Mouse (Mus musculus) CH12.LX (cell line): ENCODE measurements at regions not wholly inside any gene's neighbourhood (a gene's known extent, or its start where the extent isn't known, plus 50 kb on each side); places are given as distances from the start of the nearest gene placed in this dataset.

Source experiments
- CHD1 ChIP-seq: IDR thresholded peaks from 2 replicates; pipeline ENCODE4 v1.6.1; 2012; ENCODE audit warnings: low read depth, low read length, improper control_type of control experiment, inconsistent platforms
- CHD2 ChIP-seq: IDR thresholded peaks from 2 replicates; pipeline ENCODE4 v1.6.1; 2011; ENCODE audit warnings: low read length, improper control_type of control experiment
- CTCF ChIP-seq, 2 experiments: IDR thresholded peaks in 1 of 2; conservative IDR thresholded peaks in 1 of 2; 2 replicates each; pipeline ENCODE4 v1.5.1; 2011 to 2012; ENCODE audit warnings: low read depth in 2 of 2, low read length in 2 of 2, improper control_type of control experiment in 1 of 2, inconsistent platforms in 1 of 2, mild to moderate bottlenecking in 1 of 2, moderate library complexity in 1 of 2
- EP300 ChIP-seq: IDR thresholded peaks from 2 replicates; pipeline ENCODE4 v1.6.1; 2011; ENCODE audit warnings: low read length, improper control_type of control experiment
- GABPA ChIP-seq: IDR thresholded peaks from 2 replicates; pipeline ENCODE4 v1.6.1; 2012; ENCODE audit warnings: low read depth, low read length, improper control_type of control experiment, inconsistent platforms; ENCODE audit not compliant: insufficient replicate concordance
- PAX5 ChIP-seq: IDR thresholded peaks from 2 replicates; pipeline ENCODE4 v1.6.1; 2012; ENCODE audit warnings: low read length, inconsistent platforms, mixed read lengths
- RCOR1 ChIP-seq: conservative IDR thresholded peaks from 2 replicates; pipeline ENCODE4 v1.6.1; 2012; ENCODE audit warnings: low read depth, mild to moderate bottlenecking, inconsistent platforms, low read length, improper control_type of control experiment
- TBP ChIP-seq: conservative IDR thresholded peaks from 2 replicates; pipeline ENCODE4 v1.6.1; 2011; ENCODE audit warnings: low read depth, low read length, improper control_type of control experiment
- USF1 ChIP-seq: IDR thresholded peaks from 2 replicates; pipeline ENCODE4 v1.6.1; 2014; ENCODE audit warnings: low read depth, mild to moderate bottlenecking, inconsistent platforms, low read length, improper control_type of control experiment
- ZMIZ1 ChIP-seq: IDR thresholded peaks from 2 replicates; pipeline ENCODE4 v1.6.1; 2012; ENCODE audit warnings: low read depth, mild to moderate bottlenecking, inconsistent platforms, low read length, improper control_type of control experiment
- ZNF384 ChIP-seq: IDR thresholded peaks from 2 replicates; pipeline ENCODE4 v1.6.1; 2012; ENCODE audit warnings: low read depth, low read length, improper control_type of control experiment, inconsistent platforms

GRCm38 (mm10) chr13:54851131-54851530 is 62.0 kb downstream of the Tspan17 start:
- no peak for TF ChIP-seq EP300
- TF ChIP-seq CHD1, result no peak
- TF ChIP-seq CHD2, result no peak
- no peak for TF ChIP-seq PAX5
- no peak for TF ChIP-seq GABPA
- no peak for TF ChIP-seq CTCF (conservative IDR thresholded peaks at IDR 0.05 in 1 of 2, IDR thresholded peaks at IDR 0.05 in 1 of 2; ENCODE audit: low read depth in 2 of 2, low read length in 2 of 2)
- no peak for TF ChIP-seq ZMIZ1
- no peak for TF ChIP-seq TBP
- no peak for TF ChIP-seq RCOR1
- TF ChIP-seq ZNF384, result no peak
- TF ChIP-seq USF1, result no peak
